Mouse (Mus musculus) C2C12 (cell line): ENCODE data around the gene Smoc1.

ENCODE experiments used
- CEBPB ChIP-seq: IDR thresholded peaks from one replicate; pipeline ENCODE4 v1.6.1; 2011; ENCODE audit warnings: low read depth, mild to moderate bottlenecking, control low read depth, moderate library complexity
- CTCF ChIP-seq: IDR thresholded peaks from one replicate; pipeline ENCODE4 v1.5.1; 2011; ENCODE audit not compliant: control insufficient read depth, insufficient read depth, insufficient read length
- MAX ChIP-seq: IDR thresholded peaks from one replicate; pipeline ENCODE4 v1.6.1; 2011; ENCODE audit warnings: mild to moderate bottlenecking, control low read depth
- MYOD1 ChIP-seq: IDR thresholded peaks from one replicate; pipeline ENCODE4 v1.6.1; 2011; ENCODE audit warnings: low read depth; ENCODE audit not compliant: control insufficient read depth, insufficient read length
- MYOG ChIP-seq: IDR thresholded peaks from one replicate; pipeline ENCODE4 v1.6.1; 2011; ENCODE audit not compliant: control insufficient read depth, insufficient read length; ENCODE audit errors: extremely low read depth

- TF ChIP-seq CTCF (no peak), CEBPB (no peak), MAX (no peak), MYOG (no peak), MYOD1 (no peak)
Measured at GRCm38 (mm10) chr12:81173011-81173410, 146.4 kb downstream of the Smoc1 start.
